Mouse (Mus musculus) kidney, postnatal 0 days (tissue): ENCODE measurements around the gene Rnaseh2a. TPM values are rescaled to one million over a fixed set of nuclear protein-coding genes. Genes with fewer than 3 reads are reported as not detected.
A peak's percentile ranks its signal among the peaks of the same experiment; 100 is the strongest.

ENCODE experiments used
- ATAC-seq: fragments of 200-750 bp; cut with Nextera tagmentation; replicated peaks from 2 replicates; pipeline ENCODE4 v1.8.0; 2017; ENCODE audit warnings: low read depth, moderate number of reproducible peaks, moderate TSS enrichment, moderate library complexity; ENCODE audit not compliant: low FRiP score
- DNase-seq: peaks from one replicate; pipeline ENCODE4 v3.0.0-alpha.2; 2016; ENCODE audit warnings: low spot score
- H3K27ac ChIP-seq: fragments of 300-500 bp; sonication (generic); 2 replicates; pipeline ENCODE4 v1.5.1; 2014; ENCODE audit warnings: mild to moderate bottlenecking
- H3K27me3 ChIP-seq: fragments of 300-500 bp; sonication (generic); 2 replicates; pipeline ENCODE4 v1.6.1; 2014; ENCODE audit warnings: low read length, mixed read lengths; ENCODE audit not compliant: insufficient read depth
- H3K36me3 ChIP-seq: fragments of 300-500 bp; sonication (generic); 2 replicates; pipeline ENCODE4 v1.6.1; 2014; ENCODE audit warnings: low read length, mixed read lengths; ENCODE audit not compliant: insufficient read depth
- H3K4me1 ChIP-seq: fragments of 300-500 bp; sonication (generic); replicated peaks from 2 replicates; pipeline ENCODE4 v1.6.1; 2014; ENCODE audit warnings: antibody characterized with exemption, low read length, mixed read lengths; ENCODE audit not compliant: insufficient read depth
- H3K4me2 ChIP-seq: fragments of 300-500 bp; sonication (generic); 2 replicates; pipeline ENCODE4 v1.6.1; 2014; ENCODE audit warnings: mild to moderate bottlenecking, low read length, moderate library complexity, mixed read lengths
- H3K4me3 ChIP-seq: fragments of 300-500 bp; sonication (generic); replicated peaks from 2 replicates; pipeline ENCODE4 v1.5.1; 2014; ENCODE audit warnings: low read depth, low read length
- H3K9ac ChIP-seq: fragments of 300-500 bp; sonication (generic); 2 replicates; pipeline ENCODE4 v1.6.1; 2014; ENCODE audit warnings: low read depth, low read length
- H3K9me3 ChIP-seq: fragments of 300-500 bp; sonication (generic); replicated peaks from 2 replicates; pipeline ENCODE4 v1.6.1; 2016; ENCODE audit warnings: low read length, inconsistent platforms, mixed read lengths
- CTCF ChIP-seq: IDR thresholded peaks from 2 replicates; pipeline ENCODE4 v1.5.1; 2016; ENCODE audit warnings: antibody characterized with exemption, low read depth, mild to moderate bottlenecking, moderate library complexity
- WGBS: fragments of 180-500 bp; shearing (Covaris S2); extraction: QIAGEN DNeasy Blood & Tissue Kit; methylation state at CpG from one replicate; pipeline ENCODE4 v1.1.7; 2014; 5-methylcytosine and 5-hydroxymethylcytosine counted together
- polyA plus RNA-seq: library from polyadenylated mRNA; unstranded; fragments of >200 nt; fragmentation: Nextera tagmentation; extraction: Ambion mirVana; gene quantifications from 2 replicates; pipeline ENCODE4 v1.2.1, GENCODE M21; 2015

Gene Rnaseh2a
- polyA plus RNA-seq, 1 experiment from 2014 or later, result 103 TPM

DNA sequence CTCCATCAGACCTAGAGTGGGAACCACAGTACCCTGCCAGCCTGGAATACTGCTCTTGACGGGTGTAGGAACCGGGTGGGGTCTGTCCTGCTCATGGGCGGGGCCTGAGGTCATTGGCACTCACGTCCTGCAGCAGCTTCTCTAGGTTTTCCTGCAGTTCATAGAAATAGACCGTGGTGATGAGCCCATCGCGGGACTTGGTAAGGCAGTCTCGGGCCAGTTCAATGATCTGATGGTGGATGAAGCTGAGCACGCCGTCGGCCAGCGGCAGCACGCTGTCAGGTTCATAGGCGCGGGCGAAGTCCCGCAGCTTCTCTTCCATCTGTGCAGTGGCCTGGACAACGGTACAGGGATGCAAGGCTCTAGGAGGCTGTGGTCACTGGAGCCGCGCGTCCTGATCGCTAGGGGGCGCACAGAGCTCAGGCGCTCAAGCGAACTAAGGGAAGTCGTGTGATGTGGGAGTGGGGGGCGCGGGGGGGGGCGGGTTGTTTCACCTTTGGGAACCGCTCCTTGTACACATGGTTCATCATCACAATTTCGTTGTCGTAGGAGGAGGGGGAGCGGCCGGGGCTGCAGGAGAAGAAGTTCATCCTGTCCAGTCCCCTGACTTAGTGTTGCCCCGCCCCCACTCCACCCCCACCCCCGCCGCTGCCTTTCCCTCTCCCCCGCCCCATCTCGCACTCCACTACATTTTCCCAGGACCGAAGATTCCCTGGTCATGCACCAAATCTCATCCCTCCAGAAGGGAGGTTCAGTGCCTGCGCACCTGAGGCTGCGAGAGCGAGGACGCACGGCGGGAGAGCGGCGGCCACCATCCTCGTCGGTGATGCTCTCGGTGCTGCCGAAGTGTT, 40.9 kb downstream of the Rnaseh2a start:
- no peaks in the 10 kb centered on the region for H3K9me3 ChIP-seq
- TF ChIP-seq CTCF, result peak; percentile 73
- peak; percentile 59; the same call in 1 of the 2 replicates for ATAC-seq
- peak overlapping the region; percentile 22 for H3K4me3 ChIP-seq
- no peak overlapping the region for H3K9ac ChIP-seq
- H3K4me2 ChIP-seq, result peak overlapping the region; percentile 64
- peak; percentile 71 for DNase-seq
- no peak overlapping the region for H3K27ac ChIP-seq
- H3K27me3 ChIP-seq, result peaks cover 15% of the 10 kb centered on the region
- H3K36me3 ChIP-seq, result no peaks in the 10 kb centered on the region
- 1% methylated on average over 52 of the region's 52 CpGs for WGBS
- H3K4me1 ChIP-seq, result 0 out of 2 replicates have a peak, but pooled peaks cover 4% of the 10 kb centered on the region

DNA sequence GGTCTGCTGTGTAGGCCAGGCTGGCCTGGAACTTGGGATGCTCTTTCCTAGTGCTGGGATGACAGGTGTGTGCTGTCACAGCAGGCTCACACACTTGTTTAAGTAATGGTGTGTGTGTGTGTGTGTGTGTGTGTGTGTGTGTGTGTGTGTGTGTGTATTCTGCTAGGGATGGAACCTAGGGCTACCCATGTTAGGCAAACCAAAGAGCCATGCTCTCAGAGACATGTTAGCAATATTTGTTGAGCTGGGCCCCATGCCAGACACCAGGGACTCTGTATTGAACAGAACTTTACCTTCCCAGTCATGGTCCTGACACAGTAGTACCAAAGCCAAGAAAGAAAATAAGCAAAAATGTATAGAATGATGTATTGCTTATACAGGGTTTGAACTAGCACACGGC, 42.1 kb downstream of the Rnaseh2a start:
- 80% methylated on average over 1 of the region's 1 CpGs for WGBS
- H3K27me3 ChIP-seq, result peaks cover 13% of the 10 kb centered on the region
- H3K36me3 ChIP-seq, result no peaks in the 10 kb centered on the region
- no peak overlapping the region for H3K4me2 ChIP-seq
- no peak for TF ChIP-seq CTCF
- H3K27ac ChIP-seq, result no peak overlapping the region
- no peak for DNase-seq
- no peak for ATAC-seq
- H3K9ac ChIP-seq, result no peak overlapping the region
- H3K4me1 ChIP-seq, result 0 out of 2 replicates have a peak, but pooled peaks cover 4% of the 10 kb centered on the region
- no peak overlapping the region for H3K4me3 ChIP-seq
- H3K9me3 ChIP-seq, result no peaks in the 10 kb centered on the region

DNA sequence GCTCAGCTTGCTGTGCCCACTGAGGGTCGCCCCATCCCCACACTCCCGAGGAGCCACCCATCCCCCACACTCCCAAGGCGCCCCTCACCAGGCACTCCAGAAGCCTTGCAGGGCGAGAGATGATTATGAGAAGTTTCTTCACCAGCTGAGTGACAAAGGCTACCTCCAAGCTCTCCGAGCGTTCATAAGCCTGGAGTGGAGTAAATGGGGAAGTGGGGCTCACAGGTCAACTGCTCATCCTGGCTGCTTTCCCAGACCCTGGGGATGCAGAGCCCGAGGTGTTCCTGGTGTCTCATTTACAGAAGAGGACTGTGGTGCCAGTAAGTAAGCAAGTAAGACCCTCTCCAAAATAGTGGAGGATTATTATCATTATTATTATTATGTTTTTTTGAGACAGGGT, 44.0 kb downstream of the Rnaseh2a start:
- Histone ChIP-seq H3K27ac (no peak overlapping the region), H3K4me2 (no peak overlapping the region), H3K27me3 (peaks cover 13% of the 10 kb centered on the region), H3K4me3 (no peak overlapping the region), H3K9me3 (no peaks in the 10 kb centered on the region), H3K9ac (no peak overlapping the region), H3K4me1 (0 out of 2 replicates have a peak, but pooled peaks cover 4% of the 10 kb centered on the region), H3K36me3 (no peaks in the 10 kb centered on the region)
- no peak for TF ChIP-seq CTCF
- DNase-seq (no peak), ATAC-seq (no peak)
- WGBS, result 62% methylated on average over 7 of the region's 7 CpGs

DNA sequence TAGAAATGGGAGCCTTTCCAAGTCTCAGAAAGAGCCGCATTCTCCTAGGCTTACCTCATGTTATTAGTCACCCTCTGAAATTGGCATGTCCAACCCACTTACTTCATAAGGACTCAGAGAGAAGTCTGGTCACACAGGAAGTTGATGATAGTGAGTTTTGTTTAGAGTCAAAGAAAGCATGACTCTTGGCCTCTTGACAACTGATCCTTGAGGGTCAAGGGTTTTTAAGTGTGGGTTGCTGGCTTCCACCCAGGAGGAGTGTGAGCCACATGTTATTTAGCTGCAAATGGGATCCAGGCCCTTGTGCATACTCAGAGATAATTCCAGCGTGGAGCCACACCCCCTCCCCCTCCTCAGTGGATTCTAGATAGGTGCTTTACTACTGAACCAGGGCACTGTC, 48.0 kb downstream of the Rnaseh2a start:
- Histone ChIP-seq H3K27me3 (peaks cover 3% of the 10 kb centered on the region; the same call in 1 of the 2 replicates), H3K36me3 (no peaks in the 10 kb centered on the region), H3K4me1 (no peaks in the 10 kb centered on the region), H3K4me3 (no peak overlapping the region), H3K4me2 (no peak overlapping the region), H3K27ac (no peak overlapping the region), H3K9ac (no peak overlapping the region), H3K9me3 (no peaks in the 10 kb centered on the region)
- DNase-seq, result no peak
- no peak for TF ChIP-seq CTCF
- WGBS, result 74% methylated on average over 2 of the region's 2 CpGs
- ATAC-seq, result no peak

DNA sequence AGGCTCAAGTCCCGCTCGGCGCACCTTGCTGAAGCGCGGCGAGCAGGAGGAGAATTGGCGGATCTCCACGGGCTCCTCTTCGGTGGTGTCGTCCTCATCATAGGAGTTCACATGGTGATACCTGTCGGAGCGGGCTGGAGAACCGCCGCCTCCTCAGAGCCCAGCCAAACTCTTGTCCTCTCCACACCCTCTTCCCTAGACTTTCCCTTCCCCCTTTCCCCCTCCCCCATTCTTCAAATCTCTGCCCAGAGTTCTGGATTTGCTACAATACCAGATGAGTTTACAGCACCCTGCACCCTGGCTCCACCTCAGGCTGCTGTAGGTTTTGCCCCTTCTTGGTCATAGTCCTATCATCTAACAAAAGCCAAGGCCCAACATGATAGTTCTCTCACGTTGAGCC, 50.9 kb downstream of the Rnaseh2a start:
- Histone ChIP-seq H3K9me3 (no peaks in the 10 kb centered on the region), H3K27me3 (peaks cover 3% of the 10 kb centered on the region; the same call in 1 of the 2 replicates), H3K27ac (no peak overlapping the region), H3K36me3 (no peaks in the 10 kb centered on the region), H3K4me3 (no peak overlapping the region), H3K9ac (no peak overlapping the region), H3K4me2 (no peak overlapping the region), H3K4me1 (no peaks in the 10 kb centered on the region)
- no peak for TF ChIP-seq CTCF
- WGBS, result 93% methylated on average over 15 of the region's 15 CpGs
- ATAC-seq, result no peak
- DNase-seq, result no peak

DNA sequence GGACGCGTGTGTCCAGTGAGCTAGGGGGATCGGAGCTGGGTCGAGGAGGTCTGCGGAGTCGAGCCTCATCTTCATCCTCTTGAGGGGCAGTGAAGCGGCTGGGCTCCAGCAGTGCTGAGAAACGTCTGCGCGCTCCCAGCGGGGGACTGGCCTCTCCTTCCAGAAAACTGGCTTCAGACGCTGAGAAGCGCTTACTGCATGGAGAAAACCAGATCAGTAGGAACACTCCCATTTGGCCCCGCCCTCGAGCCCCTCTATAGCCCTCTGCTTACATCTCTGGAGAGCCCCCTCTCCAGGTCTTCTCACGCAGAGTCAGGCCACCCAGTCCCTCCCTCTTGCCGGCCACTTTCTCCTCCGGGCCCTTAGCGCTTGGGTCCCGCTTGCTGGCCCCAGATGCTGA, 51.8 kb downstream of the Rnaseh2a start:
- Histone ChIP-seq H3K9ac (no peak overlapping the region), H3K9me3 (no peaks in the 10 kb centered on the region), H3K27ac (no peak overlapping the region), H3K27me3 (peaks cover 3% of the 10 kb centered on the region; the same call in 1 of the 2 replicates), H3K4me2 (no peak overlapping the region), H3K4me3 (no peak overlapping the region), H3K4me1 (peaks cover 2% of the 10 kb centered on the region; the same call in 1 of the 2 replicates), H3K36me3 (no peaks in the 10 kb centered on the region)
- ATAC-seq, result no peak
- WGBS, result 30% methylated on average over 20 of the region's 20 CpGs
- DNase-seq, result no peak
- no peak for TF ChIP-seq CTCF
